Comparison of ENCODE assay signal across 8 mouse cellular contexts in the genomic region with DNA sequence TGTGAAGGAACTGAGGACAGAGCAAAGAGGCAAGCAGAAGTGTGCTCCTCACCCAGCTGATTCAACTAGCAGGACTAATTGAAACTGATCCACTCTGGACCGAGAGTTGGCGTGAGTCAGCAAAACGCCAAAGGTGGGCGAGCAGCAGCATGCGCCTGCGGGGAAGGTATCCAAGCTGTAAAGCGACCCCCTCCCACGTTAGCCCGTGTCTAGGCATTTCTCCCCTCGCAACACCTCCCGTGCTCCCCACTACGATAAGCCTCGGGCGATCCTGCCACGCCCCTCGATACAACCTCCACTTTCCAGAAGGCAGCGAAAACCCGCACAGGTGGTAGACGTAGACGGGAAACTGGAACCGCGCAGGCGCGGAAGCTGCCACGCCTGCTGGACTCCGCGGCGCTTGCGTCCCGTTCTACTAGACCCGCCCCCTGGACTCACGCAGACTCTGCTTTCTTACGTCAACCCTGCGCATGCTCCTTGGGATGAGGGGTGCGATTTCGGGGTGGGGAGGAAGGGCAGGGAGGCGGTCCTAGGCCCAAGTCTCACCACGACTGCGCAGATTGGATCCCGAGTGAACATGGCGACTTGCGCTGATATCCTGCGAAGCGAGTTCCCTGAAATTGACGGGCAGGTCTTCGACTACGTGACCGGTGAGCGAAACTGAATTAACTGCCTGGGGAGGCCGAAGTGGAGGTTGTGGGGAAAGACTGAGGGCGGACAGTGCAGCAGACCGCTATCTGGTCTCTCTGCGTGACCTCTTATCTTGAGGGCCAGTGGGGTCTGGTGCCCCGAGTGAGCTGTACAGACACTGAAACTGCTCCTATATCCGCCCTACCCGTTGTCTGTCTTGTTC. TPM values are rescaled to one million over a fixed set of nuclear protein-coding genes. Genes with fewer than 3 reads are reported as not detected.
DNase-seq lines count a peak whose midpoint lies in the region; ATAC-seq and TF ChIP-seq lines count a peak whose summit lies in the region.

A gene (plus strand): TSS at position 482 of the 853 bp plus-strand sequence.

- H3K27ac ChIP-seq in cortical plate, adult 2 months (ENCODE audit: insufficient read depth, low read length): peak within 1 kb of the TSS; percentile 24

- H3K4me1 ChIP-seq in cortical plate, adult 2 months (ENCODE audit: control insufficient read depth, insufficient read depth, low read length): peaks cover 2% of the 10 kb centered on the region; the same call in 1 of the 2 replicates
- H3K4me1 ChIP-seq in megakaryocyte, embryonic 14.5 days: peaks cover 44% of the 10 kb centered on the region

- no peaks in the 10 kb centered on the region for H3K27me3 ChIP-seq in megakaryocyte, embryonic 14.5 days (replicated peaks)

- H3K36me3 ChIP-seq in megakaryocyte, embryonic 14.5 days (replicated peaks; ENCODE audit: low read length): peaks cover 70% of the 10 kb centered on the region

- peak; percentile 95 to 97 for DNase-seq in gastrocnemius, adult 8-10 months (ENCODE audit: low spot score in 2 of 2)
- peak; percentile 98 for DNase-seq in hindlimb bud, embryonic 11.5 days (ENCODE audit: extremely low spot score, low read depth, low spot score)
- DNase-seq in left cerebral cortex, adult 8-10 months (ENCODE audit: low spot score in 2 of 2): peak; percentile 84 to 99
- peak; percentile 99 for DNase-seq in right cerebral cortex, postnatal 10 days (ENCODE audit: low spot score in 2 of 2)
- peak; percentile 95 for DNase-seq in urinary bladder, postnatal 25 days (ENCODE audit: low spot score)

- peak; percentile 97 for ATAC-seq in activated CD4-positive, CD25-positive, alpha-beta regulatory T cell, adult 4 months

- no peaks in the 10 kb centered on the region for H3K9me3 ChIP-seq in megakaryocyte, embryonic 14.5 days

- TF ChIP-seq CTCF in cortical plate, adult 2 months (IDR thresholded peaks at IDR 0.05; ENCODE audit: extremely low read depth, insufficient read depth, low read length): no peak

- TF ChIP-seq POLR2A in cortical plate, adult 2 months (IDR thresholded peaks at IDR 0.05; ENCODE audit: extremely low read depth, insufficient read depth, low read length): peak; percentile 92

- peak within 1 kb of the TSS; percentile 82 for H3K4me3 ChIP-seq in cortical plate, adult 2 months (ENCODE audit: insufficient read depth, low read length)
- peak within 1 kb of the TSS; percentile 100 for H3K4me3 ChIP-seq in megakaryocyte, embryonic 14.5 days (replicated peaks)

RNA-seq across cellular contexts. Expression of the gene that starts here (rescaled TPM):
- polyA plus RNA-seq in activated CD4-positive, CD25-positive, alpha-beta regulatory T cell, adult 4 months (2017; shearing (Covaris generic)): 10 to 100 TPM; 49.5 to 57.2 TPM
- 78.5 and 83.5 TPM in 2 replicates for polyA plus RNA-seq in cortical plate, adult 2 months (2012; rRNA removed)
- 10 to 100 TPM; 55.9 to 75.5 (median 66.6) TPM for total RNA-seq in gastrocnemius, adult 8-10 months (2022)
- 100 to 1,000 TPM; 102 to 130 (median 119) TPM for total RNA-seq in left cerebral cortex, adult 8-10 months (2022)
- polyA plus RNA-seq in megakaryocyte, embryonic 14.5 days (2012; ENCODE audit: insufficient read depth, low replicate concordance): 24.1 TPM in 1 of 2 replicates, not detected in the other

Comparison
In these comparisons a context has a peak if more than half of its experiments do, and no peak if none do; other contexts are left out.
1. Peak in every context shown above with its lines: DNase-seq, ATAC-seq, H3K4me3 ChIP-seq and H3K27ac ChIP-seq.